Mouse (Mus musculus): Measurements from ENCODE around the gene Adgrv1. TPM values are rescaled to one million over a fixed set of nuclear protein-coding genes. Genes with fewer than 3 reads are reported as not detected.

The Adgrv1 gene
- total and polyA plus RNA-seq, 3 experiments = 0.58 to 2.0 (median 1.2) TPM

DNA sequence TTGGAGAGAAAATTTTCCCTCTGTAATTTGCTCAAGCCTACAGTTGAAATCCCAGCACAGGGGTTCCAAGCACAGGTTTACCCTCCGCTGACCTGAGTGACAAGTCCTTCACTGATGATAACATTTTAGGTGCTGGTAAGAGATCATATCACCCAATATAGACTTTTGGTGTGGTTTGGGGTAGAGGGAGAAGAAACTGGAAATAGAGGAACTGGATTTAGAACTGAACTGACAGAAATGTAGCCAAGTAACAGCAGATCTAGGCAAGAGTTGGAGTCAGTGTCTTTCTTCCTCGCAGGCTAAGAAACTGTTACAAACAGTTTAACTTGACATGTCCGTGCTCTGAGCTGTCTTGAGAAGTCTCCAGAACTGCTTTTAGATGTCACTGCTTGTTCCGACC, 581.5 kb downstream of the Adgrv1 start:
- DNase-seq = no peak

DNA sequence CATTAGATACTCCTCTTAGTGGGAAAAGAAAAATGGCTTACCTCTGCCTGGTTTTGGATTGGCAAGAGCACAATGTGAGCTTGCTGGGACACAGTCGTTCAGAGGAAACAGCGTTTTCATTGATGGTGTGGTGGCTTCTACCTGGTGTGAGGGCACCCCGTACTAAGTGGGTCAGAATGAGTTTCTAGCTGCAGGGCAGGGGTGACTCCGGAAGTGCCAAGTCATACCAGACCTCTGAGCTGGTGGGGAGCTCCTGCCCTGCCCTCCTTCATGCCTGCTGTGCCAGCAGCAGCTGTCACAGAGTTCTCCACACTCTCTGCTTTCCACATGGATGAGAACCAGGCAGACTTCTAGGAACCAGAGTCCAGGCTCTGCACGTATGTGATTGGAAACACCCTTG, 582.0 kb downstream of the Adgrv1 start:
- DNase-seq = no peak

DNA sequence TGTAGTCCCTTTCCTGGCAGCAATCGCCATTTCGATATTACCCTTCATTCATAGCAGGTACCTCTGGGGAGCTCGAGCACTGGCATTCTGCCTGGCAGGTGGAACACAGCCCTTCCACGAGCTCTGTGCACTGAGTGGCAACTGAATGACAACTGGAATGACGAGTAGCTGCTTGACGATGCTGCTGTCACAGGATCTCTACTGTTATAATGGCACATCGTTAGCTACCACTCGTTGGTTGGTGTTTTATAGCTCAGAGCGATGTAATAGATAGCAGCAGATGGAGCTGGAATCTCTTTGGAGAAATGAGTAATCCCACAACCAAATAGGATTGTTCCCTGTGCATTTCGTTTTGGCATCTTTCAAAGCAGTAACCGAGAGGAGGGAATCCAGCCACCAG, 587.6 kb downstream of the Adgrv1 start:
- DNase-seq = no peak

Small RNA genes lying within 50 kb of the gene (microRNA-seq; reads per million reads assigned to microRNA genes)
- 0 reads per million in 2 experiments for gene Gm25241

Other genes with a start within 250 kb of the Adgrv1 start
- gene Lysmd3, start 24.5 kb upstream of the Adgrv1 start, total RNA-seq (2021) = 10 to 100 TPM; 21.3 to 23.4 TPM
- 1.7 and 2.5 TPM in 2 replicates for gene Lysmd3, start 24.5 kb upstream of the Adgrv1 start, polyA plus RNA-seq (2012; rRNA removed)
- gene Polr3g, start 77.9 kb upstream of the Adgrv1 start, total RNA-seq (2021) = 1 to 10 TPM; 4.5 to 6.6 TPM
- 1.4 TPM in 2 replicates for gene Polr3g, start 77.9 kb upstream of the Adgrv1 start, polyA plus RNA-seq (2012; rRNA removed)
- 10 to 100 TPM; 10.6 to 12.4 TPM for gene Mblac2, start 78.2 kb upstream of the Adgrv1 start, total RNA-seq (2021)
- gene Mblac2, start 78.2 kb upstream of the Adgrv1 start, polyA plus RNA-seq (2012; rRNA removed) = 5.6 and 5.7 TPM in 2 replicates
- 100 to 1,000 TPM; 116 to 135 TPM for gene Cetn3, start 149.9 kb upstream of the Adgrv1 start, total RNA-seq (2021)
- 0.48 and 0.77 TPM in 2 replicates for gene Cetn3, start 149.9 kb upstream of the Adgrv1 start, polyA plus RNA-seq (2012; rRNA removed)

Data from adrenal gland, adult 2 months (tissue).